9 mouse cellular contexts compared by ENCODE assay signal in the genomic region with DNA sequence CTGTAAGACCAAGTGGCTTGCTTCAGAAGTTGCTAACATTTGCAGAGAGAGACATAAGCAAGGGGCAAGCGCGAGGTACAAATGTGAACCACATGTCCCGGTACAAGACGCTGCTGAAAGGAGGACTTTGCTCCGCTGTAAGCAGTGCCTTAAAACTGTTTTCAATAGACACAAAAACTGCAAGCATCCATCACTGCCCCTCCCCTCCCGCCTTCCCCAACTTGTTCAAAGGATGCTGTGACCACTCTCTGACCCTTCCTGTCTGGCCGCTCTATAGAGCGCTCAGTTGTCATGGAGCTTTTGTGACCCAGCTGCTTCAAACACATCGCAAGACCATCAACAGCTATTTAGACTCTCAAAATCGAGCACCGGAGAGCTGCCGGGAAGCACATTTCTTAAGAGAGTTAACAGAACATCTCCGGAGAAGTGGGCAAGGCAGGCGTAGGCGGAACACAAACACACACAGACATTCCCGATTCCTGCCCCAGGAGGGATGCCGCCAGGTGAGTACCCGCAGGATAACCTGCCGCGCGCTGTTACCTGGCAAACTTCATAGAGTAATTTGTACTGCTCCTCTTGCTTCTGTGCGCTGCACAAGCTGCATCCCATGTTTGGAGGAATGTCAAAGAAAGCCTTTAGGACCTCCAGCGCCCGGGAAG.
DNase-seq lines count a peak whose midpoint lies in the region; ATAC-seq and TF ChIP-seq lines count a peak whose summit lies in the region.
"Had no signal": no experiment of that assay in that cellular context is flagged by ENCODE, and none has a peak within 500 bp of the region (broad histone marks: within the 10 kb centered on the region; RNA-seq: fewer than 3 reads in every experiment).

No protein-coding gene starts in this region.

- H3K9ac ChIP-seq in hindbrain, embryonic 14.5 days = peak overlapping the region; percentile 57
- peak overlapping the region; percentile 42 for H3K9ac ChIP-seq in limb, embryonic 12.5 days (replicated peaks)

- WGBS in hindbrain, embryonic 14.5 days = 2% methylated on average over 24 of the region's 24 CpGs
- 5% methylated on average over 24 of the region's 24 CpGs for WGBS in limb, embryonic 12.5 days

- H3K4me2 ChIP-seq in hindbrain, embryonic 14.5 days (replicated peaks) = peak overlapping the region; percentile 90
- peak overlapping the region; percentile 64 for H3K4me2 ChIP-seq in limb, embryonic 12.5 days

- H3K27ac ChIP-seq in gastrocnemius, adult 2 months = no peak overlapping the region
- H3K27ac ChIP-seq in hindbrain, embryonic 14.5 days = peak overlapping the region; percentile 78
- peak overlapping the region; percentile 54; the same call in 1 of the 2 replicates for H3K27ac ChIP-seq in limb, embryonic 12.5 days

- peaks cover 25% of the 10 kb centered on the region; the same call in 1 of the 2 replicates for H3K4me1 ChIP-seq in hindbrain, embryonic 14.5 days (replicated peaks; ENCODE audit: control insufficient read depth, insufficient read depth, low read length)
- H3K4me1 ChIP-seq in limb, embryonic 12.5 days (replicated peaks) = peaks cover 45% of the 10 kb centered on the region

- H3K4me3 ChIP-seq in gastrocnemius, adult 2 months = 0 out of 2 replicates have a peak overlapping the region, but pooled peaks have one; percentile 24
- H3K4me3 ChIP-seq in hindbrain, embryonic 14.5 days (replicated peaks; ENCODE audit: low read length) = peak overlapping the region; percentile 44
- H3K4me3 ChIP-seq in limb, embryonic 12.5 days (replicated peaks) = peak overlapping the region; percentile 32
- H3K4me3 ChIP-seq: erythroblast, embryonic 14.5 days had no signal

- H3K27me3 ChIP-seq in hindbrain, embryonic 14.5 days (ENCODE audit: control insufficient read depth, insufficient read depth, low read length) = no peaks in the 10 kb centered on the region
- peaks cover 17% of the 10 kb centered on the region for H3K27me3 ChIP-seq in limb, embryonic 12.5 days

- no peak for DNase-seq in gastrocnemius, adult 2 months
- no peak for DNase-seq in gastrocnemius, postnatal 25 days
- peak; percentile 90 for DNase-seq in embryo, embryonic 10.5 days (ENCODE audit: low spot score)
- no peak for DNase-seq in hindbrain, embryonic 14.5 days (ENCODE audit: low spot score)
- peak; percentile 22 for DNase-seq in right cerebral cortex, postnatal 4 days
- no peak for DNase-seq in adrenal gland, postnatal 25 days
- no peak for DNase-seq in heart, adult 9 months (ENCODE audit: low spot score in 2 of 2)

- no peak for TF ChIP-seq CTCF in gastrocnemius, adult 2 months (IDR thresholded peaks at IDR 0.05)

- intact Hi-C loops in gastrocnemius, adult 2 months (cut with DNase I) = loop anchor here (5.0 kb wide), 1 partner anchor 49 kb away; no protein-coding TSS in a partner anchor

- peak; percentile 61 for ATAC-seq in hindbrain, embryonic 14.5 days (ENCODE audit: low FRiP score)
- ATAC-seq in limb, embryonic 12.5 days (ENCODE audit: insufficient number of reproducible peaks, insufficient read depth, low FRiP score, low TSS enrichment, low read depth) = no peak

- H3K9me3 ChIP-seq in hindbrain, embryonic 14.5 days (ENCODE audit: control insufficient read depth, low read length) = no peaks in the 10 kb centered on the region
- no peaks in the 10 kb centered on the region for H3K9me3 ChIP-seq in limb, embryonic 12.5 days

- no peaks in the 10 kb centered on the region for H3K36me3 ChIP-seq in hindbrain, embryonic 14.5 days (replicated peaks; ENCODE audit: control insufficient read depth, insufficient read depth)
- H3K36me3 ChIP-seq in limb, embryonic 12.5 days = no peaks in the 10 kb centered on the region

Comparison
In these comparisons a context has a peak if more than half of its experiments do, and no peak if none do; other contexts are left out.
1. DNase-seq: peak in embryo, embryonic 10.5 days (single experiment) and right cerebral cortex, postnatal 4 days (single experiment); none in gastrocnemius, adult 2 months (single experiment), gastrocnemius, postnatal 25 days (single experiment), hindbrain, embryonic 14.5 days (single experiment), adrenal gland, postnatal 25 days (single experiment) and heart, adult 9 months (0 of 2).
2. Peak in every context shown above with its lines, with median percentiles within 50 percentile points of each other: H3K4me3 ChIP-seq.